ENCODE assay signal across 8 mouse cellular contexts in the genomic region with DNA sequence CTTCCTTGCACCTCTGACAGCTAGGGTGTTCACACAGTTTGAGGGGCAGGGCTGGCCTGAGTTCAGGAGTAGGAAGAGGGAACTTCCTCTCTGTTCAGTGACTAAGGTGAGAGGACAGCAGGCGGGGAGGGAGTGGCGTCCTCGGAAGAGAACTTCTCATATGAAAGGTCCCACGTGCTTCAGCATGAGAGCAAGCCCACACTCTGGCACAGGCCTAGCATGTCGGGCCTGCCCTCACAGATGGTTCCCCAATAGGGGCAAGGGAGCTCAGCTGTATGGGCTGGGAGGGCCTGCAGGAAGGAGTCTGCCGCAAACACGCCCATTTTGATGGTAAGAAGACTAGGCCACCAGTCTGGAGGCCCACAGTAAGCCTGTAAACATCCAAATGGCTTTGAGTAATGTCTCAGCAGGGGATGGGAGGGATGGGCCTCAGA. TPM values are rescaled to one million over a fixed set of nuclear protein-coding genes. Genes with fewer than 3 reads are reported as not detected.
DNase-seq lines count a peak whose midpoint lies in the region; ATAC-seq and TF ChIP-seq lines count a peak whose summit lies in the region.

No protein-coding gene starts in this region.

- 0 out of 2 replicates have a peak, but pooled peaks have one; percentile 17 for TF ChIP-seq POLR2A in heart, adult 2 months (IDR thresholded peaks at IDR 0.05; ENCODE audit: insufficient read depth, low read depth, low read length)
- TF ChIP-seq POLR2A in lung, adult 2 months (IDR thresholded peaks at IDR 0.05; ENCODE audit: borderline replicate concordance, extremely low read depth, low read depth, low read length) = no peak; the same call in 1 of the 2 replicates
- TF ChIP-seq POLR2A in spleen, adult 2 months (IDR thresholded peaks at IDR 0.05; ENCODE audit: low read depth, low read length) = peak; percentile 16

- intact Hi-C loops in heart, adult 2 months (cut with DNase I) = no loop called here
- intact Hi-C loops in heart, postnatal 10 days (cut with DNase I) = no loop called here

- DNase-seq in heart, adult 2 months = peak in 1 of 2 experiments; percentile 79
- DNase-seq in heart, postnatal 10 days = no peak
- DNase-seq in ES-CJ7 (ENCODE audit: low read depth, low spot score) = peak; percentile 68
- DNase-seq in lung, adult 2 months = peak; percentile 49
- peak; percentile 87 to 91 for DNase-seq in spleen, adult 2 months (ENCODE audit: low read depth in 1 of 2, low spot score in 2 of 2)
- DNase-seq in c-Kit-positive CD71-positive TER-119-positive erythroid progenitor cells, embryonic 14.5 days (ENCODE audit: low spot score) = no peak
- DNase-seq in testis, postnatal 14 days (ENCODE audit: low spot score) = no peak

- H3K27ac ChIP-seq in heart, adult 2 months = peak overlapping the region; percentile 60
- H3K27ac ChIP-seq in heart, embryonic 16.5 days (ENCODE audit: low read length) = peak overlapping the region; percentile 85
- H3K27ac ChIP-seq in spleen, adult 2 months (ENCODE audit: insufficient read depth, low read length) = peak overlapping the region; percentile 94

- H3K36me3 ChIP-seq in heart, adult 2 months (ENCODE audit: control insufficient read depth, insufficient read depth, low read length) = peaks cover 2% of the 10 kb centered on the region; the same call in 1 of the 2 replicates
- no peaks in the 10 kb centered on the region for H3K36me3 ChIP-seq in heart, embryonic 16.5 days (ENCODE audit: control insufficient read depth, insufficient read depth)
- H3K36me3 ChIP-seq in spleen, adult 2 months (ENCODE audit: control insufficient read depth, insufficient read depth, low read length) = peaks cover 11% of the 10 kb centered on the region

- ATAC-seq in heart, embryonic 16.5 days (replicated peaks; ENCODE audit: extremely low read depth, insufficient read depth, low FRiP score) = peak; percentile 41; the same call in 1 of the 2 replicates

- no peak overlapping the region for H3K9ac ChIP-seq in heart, adult 2 months (ENCODE audit: low read depth, low read length)
- H3K9ac ChIP-seq in heart, embryonic 16.5 days (ENCODE audit: low read length) = peak overlapping the region; percentile 44

- peak overlapping the region; percentile 66; the same call in 1 of the 2 replicates for H3K4me2 ChIP-seq in heart, embryonic 16.5 days (ENCODE audit: low read depth, low read length)

- no peak for TF ChIP-seq CTCF in heart, adult 2 months (IDR thresholded peaks at IDR 0.05)
- no peak for TF ChIP-seq CTCF in lung, adult 2 months (IDR thresholded peaks at IDR 0.05; ENCODE audit: insufficient read depth, low read length)
- no peak for TF ChIP-seq CTCF in spleen, adult 2 months (IDR thresholded peaks at IDR 0.05; ENCODE audit: extremely low read depth, insufficient read depth, insufficient read length, insufficient replicate concordance)

- H3K4me1 ChIP-seq in heart, adult 2 months (ENCODE audit: control insufficient read depth, insufficient read depth, low read length) = peaks cover 58% of the 10 kb centered on the region
- peaks cover 56% of the 10 kb centered on the region for H3K4me1 ChIP-seq in heart, embryonic 16.5 days (ENCODE audit: control insufficient read depth, insufficient read depth, low read length)
- H3K4me1 ChIP-seq in lung, adult 2 months (ENCODE audit: control insufficient read depth, insufficient read depth, low read length) = peaks cover 52% of the 10 kb centered on the region
- peaks cover 66% of the 10 kb centered on the region; the same call in 1 of the 2 replicates for H3K4me1 ChIP-seq in spleen, adult 2 months (ENCODE audit: control insufficient read depth, insufficient read depth, insufficient read length)

- H3K79me2 ChIP-seq in heart, adult 2 months (replicated peaks; ENCODE audit: control insufficient read depth, insufficient read depth, low read length) = peaks cover 5% of the 10 kb centered on the region; the same call in 1 of the 2 replicates

- H3K9me3 ChIP-seq in heart, embryonic 16.5 days (replicated peaks; ENCODE audit: control insufficient read depth, low read length) = no peaks in the 10 kb centered on the region

- H3K4me3 ChIP-seq in heart, adult 2 months = no peak overlapping the region
- no peak overlapping the region for H3K4me3 ChIP-seq in heart, embryonic 16.5 days (ENCODE audit: low read length)
- H3K4me3 ChIP-seq in lung, adult 2 months (replicated peaks; ENCODE audit: extremely low read depth, low read depth, low read length) = no peak overlapping the region
- peak overlapping the region; percentile 31; the same call in 1 of the 2 replicates for H3K4me3 ChIP-seq in spleen, adult 2 months (ENCODE audit: extremely low read depth, insufficient read depth, insufficient read length)

- TF ChIP-seq EP300 in heart, adult 2 months (IDR thresholded peaks at IDR 0.05; ENCODE audit: insufficient read depth, low read depth, low read length) = no peak

- H3K27me3 ChIP-seq in heart, adult 2 months (ENCODE audit: control insufficient read depth, insufficient read depth, low read length) = no peaks in the 10 kb centered on the region
- H3K27me3 ChIP-seq in heart, embryonic 16.5 days (ENCODE audit: control insufficient read depth, insufficient read depth, low read length) = no peaks in the 10 kb centered on the region
- H3K27me3 ChIP-seq in spleen, adult 2 months (ENCODE audit: control insufficient read depth, insufficient read depth, low read length) = no peaks in the 10 kb centered on the region

- 37% methylated on average over 7 of the region's 7 CpGs for WGBS in heart, adult 2 months
- WGBS in heart, embryonic 16.5 days = 56% methylated on average over 7 of the region's 7 CpGs
- WGBS in lung, adult 2 months = 11% methylated on average over 7 of the region's 7 CpGs
- 4% methylated on average over 7 of the region's 7 CpGs for WGBS in spleen, adult 2 months

RNA-seq across cellular contexts. Expression of a gene that starts 5.7 kb away (rescaled TPM):
- total RNA-seq in heart, adult 2 months (2021) = 10 to 100 TPM; 56.0 to 59.0 TPM
- polyA plus RNA-seq in heart, adult 2 months (2012; rRNA removed) = 53.6 and 61.3 TPM in 2 replicates
- 10 to 100 TPM; 51.4 to 57.2 TPM for total RNA-seq in heart, postnatal 10 days (2021)
- 11.8 and 15.5 TPM in 2 replicates for polyA plus RNA-seq in heart, embryonic 16.5 days (2015; fragmentation: Nextera tagmentation; extraction: Ambion mirVana)
- 110 and 120 TPM in 2 replicates for polyA plus RNA-seq in lung, adult 2 months (2012; rRNA removed)
- 301 and 394 TPM in 2 replicates for polyA plus RNA-seq in spleen, adult 2 months (2012; rRNA removed)

RNA-seq across cellular contexts. Expression of a gene that starts 17.4 kb away (rescaled TPM):
- total RNA-seq in heart, adult 2 months (2021) = under 1 TPM; 0.34 to 0.60 TPM
- polyA plus RNA-seq in heart, adult 2 months (2012; rRNA removed) = 1.4 and 1.5 TPM in 2 replicates
- 1 to 10 TPM in 1 of 2 experiments, under 1 TPM in 1; 0.98 to 1.5 TPM for total RNA-seq in heart, postnatal 10 days (2021)
- polyA plus RNA-seq in heart, embryonic 16.5 days (2015; fragmentation: Nextera tagmentation; extraction: Ambion mirVana) = 1.4 and 2.4 TPM in 2 replicates
- polyA plus RNA-seq in lung, adult 2 months (2012; rRNA removed) = 7.3 and 8.4 TPM in 2 replicates
- 16.1 and 17.7 TPM in 2 replicates for polyA plus RNA-seq in spleen, adult 2 months (2012; rRNA removed)

RNA-seq across cellular contexts. Expression of a gene that starts 31.3 kb away (rescaled TPM):
- 1 to 10 TPM; 6.7 to 7.3 TPM for total RNA-seq in heart, adult 2 months (2021)
- 13.7 and 15.9 TPM in 2 replicates for polyA plus RNA-seq in heart, adult 2 months (2012; rRNA removed)
- 10 to 100 TPM in 1 of 2 experiments, 1 to 10 TPM in 1; 10.0 to 12.0 TPM for total RNA-seq in heart, postnatal 10 days (2021)
- polyA plus RNA-seq in heart, embryonic 16.5 days (2015; fragmentation: Nextera tagmentation; extraction: Ambion mirVana) = 8.3 and 11.6 TPM in 2 replicates
- polyA plus RNA-seq in lung, adult 2 months (2012; rRNA removed) = 82.3 and 98.0 TPM in 2 replicates
- 43.3 and 51.1 TPM in 2 replicates for polyA plus RNA-seq in spleen, adult 2 months (2012; rRNA removed)

Comparison
In these comparisons a context has a peak if more than half of its experiments do, and no peak if none do; other contexts are left out.
1. DNase-seq: peak in ES-CJ7 (single experiment), lung, adult 2 months (single experiment) and spleen, adult 2 months (2 of 2); none in heart, postnatal 10 days (0 of 2), c-Kit-positive CD71-positive TER-119-positive erythroid progenitor cells, embryonic 14.5 days (single experiment) and testis, postnatal 14 days (single experiment).
2. Peak in every context shown above with its lines, with median percentiles within 50 percentile points of each other: H3K27ac ChIP-seq.